In genomic region chr16:13840056-13840455, GRCm38 (mm10) we compare ENCODE assay signal across 16 mouse cellular contexts.
"Had no signal": no experiment of that assay in that cellular context is flagged by ENCODE, and none has a peak within 500 bp of the region (broad histone marks: within the 10 kb centered on the region; RNA-seq: fewer than 3 reads in every experiment).

No protein-coding gene starts in this region.

- H3K9me3 ChIP-seq: neural tube, embryonic 13.5 days; neural tube, embryonic 15.5 days; stomach, embryonic 15.5 days had no signal

- H3K27me3 ChIP-seq: neural tube, embryonic 13.5 days; neural tube, embryonic 15.5 days; stomach, embryonic 15.5 days had no signal

- H3K27ac ChIP-seq: neural tube, embryonic 13.5 days; neural tube, embryonic 15.5 days; stomach, embryonic 15.5 days; stomach, postnatal 0 days had no signal

- DNase-seq: retina, postnatal 1 day; right cerebral cortex, adult 18-20 months; right cerebral cortex, postnatal 14 days; right cerebral cortex, postnatal 25 days; right cerebral cortex, postnatal 4 days; spleen, adult 18-20 months; thymus, adult 18-20 months; thymus, adult 2 months; thymus, postnatal 14 days; thymus, postnatal 25 days; thymus, postnatal 36 days; thymus, postnatal 4 days had no signal

- H3K4me1 ChIP-seq: neural tube, embryonic 13.5 days; neural tube, embryonic 15.5 days; stomach, embryonic 15.5 days had no signal

- H3K9ac ChIP-seq: neural tube, embryonic 13.5 days; neural tube, embryonic 15.5 days; stomach, embryonic 15.5 days had no signal

- H3K4me2 ChIP-seq: neural tube, embryonic 13.5 days; neural tube, embryonic 15.5 days; stomach, embryonic 15.5 days had no signal

- H3K4me3 ChIP-seq: neural tube, embryonic 13.5 days; neural tube, embryonic 15.5 days; stomach, embryonic 15.5 days had no signal
